Mouse (Mus musculus) Patski (cell line): ENCODE results near the gene Wdr31. TPM values are rescaled to one million over a fixed set of nuclear protein-coding genes. Genes with fewer than 3 reads are reported as not detected.
"Not testable (repeated sequence)": the region's sequence is repeated elsewhere in the genome, so short reads cannot be mapped to it uniquely, and the experiment has no call there.

Experiments
- ATAC-seq: fragments of 100-300 bp; one replicate; pipeline ENCODE4 v1.8.0; 2021
- CTCF ChIA-PET: fragments of 350-600 bp; sonication (Branson Sonifier 250); formaldehyde crosslinking; loops from one replicate; lab custom pipeline; 2022; ENCODE audit warnings: inconsistent platforms; lab: Charles Lee
- POLR2A ChIA-PET: fragments of 350-600 bp; sonication (Branson Sonifier 250); formaldehyde crosslinking; loops from one replicate; lab custom pipeline; 2022; ENCODE audit warnings: antibody characterized with exemption, inconsistent platforms; lab: Charles Lee
- DNase-seq: peaks from one replicate; pipeline ENCODE4 v3.0.0-alpha.2; 2011; ENCODE audit warnings: low read depth, low spot score
- H3K27me3 ChIP-seq: fragments of 371-371 bp; one replicate; pipeline ENCODE4 v1.5.1; 2021
- CTCF ChIP-seq: fragments of 100-300 bp; IDR thresholded peaks from one replicate; pipeline ENCODE4 v1.5.1; 2021
- in situ Hi-C: fragments of 300-500 bp; cut with MboI; formaldehyde crosslinking; loops from 3 replicates; pipeline ENCODE4 v1.11.1; 2018; ENCODE audit warnings: low pct_unique_long_range_greater_than_20kb, mixed read lengths
- polyA plus RNA-seq: library from polyadenylated mRNA; unstranded; gene quantifications from one replicate; pipeline ENCODE4 v1.2.3, GENCODE M21; 2021

Wdr31 gene
- polyA plus RNA-seq, 1 experiment from 2014 or later = 8.5 TPM

GRCm38 (mm10) chr4:62479937-62480708, 9.4 kb upstream of the Wdr31 start, which contains the start of gene Bspry:
Bspry (plus strand) TSS chr4:62480053.
- ChIA-PET CTCF (no interaction called here), POLR2A (no interaction called here)
- H3K27me3 ChIP-seq = no peaks in the 10 kb centered on the region
- TF ChIP-seq CTCF = no peak
- in situ Hi-C loops = no loop called here
- DNase-seq (no peak), ATAC-seq (no peak)

GRCm38 (mm10) chr4:62479593-62479936, 8.9 kb upstream of the Wdr31 start:
- in situ Hi-C loops, CTCF ChIA-PET, POLR2A ChIA-PET, DNase-seq, H3K27me3 ChIP-seq, ATAC-seq: not testable (repeated sequence)

GRCm38 (mm10) chr4:62477542-62478244, 7.0 kb upstream of the Wdr31 start:
- ChIA-PET POLR2A (no interaction called here), CTCF (no interaction called here)
- ATAC-seq (no peak), DNase-seq (no peak)
- TF ChIP-seq CTCF = no peak
- in situ Hi-C loops = no loop called here
- no peaks in the 10 kb centered on the region for H3K27me3 ChIP-seq

- H3K27me3 ChIP-seq = no peaks in the 10 kb centered on the region
- no peak for DNase-seq
- CTCF ChIA-PET = interaction anchor here (0.6 to 1.1 kb wide), 2 partner anchors 8 to 19 kb away, joined by 3 to 4 read pairs; no protein-coding TSS in a partner anchor
- in situ Hi-C loops = no loop called here
- POLR2A ChIA-PET = interaction anchor here (0.7 kb wide), 1 partner anchor 26 kb away, joined by 3 read pairs; no protein-coding TSS in a partner anchor
- TF ChIP-seq CTCF = no peak
- no peak for ATAC-seq
These were observed 5.1 kb upstream of the Wdr31 start for GRCm38 (mm10) chr4:62475793-62476192.

GRCm38 (mm10) chr4:62475131-62475530, 4.4 kb upstream of the Wdr31 start:
- in situ Hi-C loops = no loop called here
- ChIA-PET POLR2A (interaction anchor here (0.7 kb wide), 1 partner anchor 26 kb away, joined by 3 read pairs; no protein-coding TSS in a partner anchor), CTCF (interaction anchor here (0.6 kb wide), 1 partner anchor 20 kb away, joined by 3 read pairs; no protein-coding TSS in a partner anchor)
- DNase-seq (no peak), ATAC-seq (no peak)
- no peak for TF ChIP-seq CTCF
- no peaks in the 10 kb centered on the region for H3K27me3 ChIP-seq

- in situ Hi-C loops = no loop called here
- no peak for TF ChIP-seq CTCF
- CTCF ChIA-PET = no interaction called here
These were observed 1.4 kb upstream of the Wdr31 start for GRCm38 (mm10) chr4:62472071-62472470.

GRCm38 (mm10) chr4:62468158-62468557, 2.5 kb downstream of the Wdr31 start:
- no peaks in the 10 kb centered on the region for H3K27me3 ChIP-seq
- in situ Hi-C loops = loop anchor here (5.0 kb wide), 1 partner anchor 54 kb away; no protein-coding TSS in a partner anchor
- no peak for ATAC-seq
- no peak for DNase-seq
- peak; percentile 43 for TF ChIP-seq CTCF
- ChIA-PET CTCF (interaction anchor here (1.2 to 1.5 kb wide), 3 partner anchors 8 to 17 kb away, joined by 3 to 6 read pairs (median 4); no protein-coding TSS in a partner anchor), POLR2A (no interaction called here)

More at GRCm38 (mm10) chr4:62472071-62472470, 1.4 kb upstream of the Wdr31 start:
- no peak for ATAC-seq
- POLR2A ChIA-PET = interaction anchor here (0.7 kb wide), 1 partner anchor 13 kb away, joined by 3 read pairs; no protein-coding TSS in a partner anchor
- no peaks in the 10 kb centered on the region for H3K27me3 ChIP-seq
- no peak for DNase-seq

- ChIA-PET POLR2A (no interaction called here), CTCF (no interaction called here)
- DNase-seq (no peak), ATAC-seq (no peak)
- in situ Hi-C loops = no loop called here
- no peak for TF ChIP-seq CTCF
- H3K27me3 ChIP-seq = no peaks in the 10 kb centered on the region
These were observed 7.6 kb downstream of the Wdr31 start for GRCm38 (mm10) chr4:62463124-62463523.

- POLR2A ChIA-PET = no interaction called here
- H3K27me3 ChIP-seq = no peaks in the 10 kb centered on the region
- in situ Hi-C loops = no loop called here
- TF ChIP-seq CTCF = no peak
- ATAC-seq (no peak), DNase-seq (no peak)
- CTCF ChIA-PET = no interaction called here
These were observed 10.3 kb downstream of the Wdr31 start for GRCm38 (mm10) chr4:62460348-62460747.

GRCm38 (mm10) chr4:62459081-62459480, 11.6 kb downstream of the Wdr31 start:
- POLR2A ChIA-PET = interaction anchor here (0.8 kb wide), 1 partner anchor 12 kb away, joined by 3 read pairs; no protein-coding TSS in a partner anchor
- no peaks in the 10 kb centered on the region for H3K27me3 ChIP-seq
- CTCF ChIA-PET = no interaction called here
- DNase-seq (no peak), ATAC-seq (no peak)
- no peak for TF ChIP-seq CTCF
- in situ Hi-C loops = no loop called here
